Mouse (Mus musculus) cerebellum, adult 11-12 months (tissue): ENCODE data around the gene Mndal.
"Not testable (repeated sequence)": the region's sequence is repeated elsewhere in the genome, so short reads cannot be mapped to it uniquely, and the experiment has no call there.

Experiments used
- DNase-seq: peaks from one replicate; pipeline ENCODE4 v3.0.0; 2022

Mndal gene

GRCm38 (mm10) chr1:173941924-173942779 lies at the start of gene Mndal, which contains the start of gene Ifi203:
Mndal (minus strand) TSS chr1:173942491.
Ifi203 (minus strand) TSS chr1:173942672.
- DNase-seq: not testable (repeated sequence)

GRCm38 (mm10) chr1:173982694-173983305 lies 40.5 kb upstream of the Mndal start, which contains the start of gene Ifi202b:
Ifi202b (minus strand) TSS chr1:173982744.
- not testable (repeated sequence) for DNase-seq

DNA sequence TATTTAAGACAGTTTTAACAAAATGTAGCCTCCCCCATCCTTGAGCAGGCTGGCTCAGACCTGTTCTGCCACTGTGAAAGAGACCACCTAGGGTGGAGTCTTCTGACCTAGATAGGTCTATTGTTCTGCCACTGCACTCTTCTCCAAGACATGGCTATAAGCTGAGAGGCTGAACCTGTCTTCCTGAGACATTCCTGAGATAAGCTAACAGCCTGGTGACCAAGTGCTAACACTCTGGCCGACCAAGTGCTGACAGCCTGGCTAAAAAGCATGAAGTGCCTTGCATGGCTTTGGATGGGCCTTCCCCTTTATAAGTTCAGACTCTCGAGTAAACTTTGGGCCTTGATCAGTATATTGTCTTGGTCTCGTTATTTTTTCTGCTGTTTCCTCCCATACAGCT lies 38.7 kb upstream of the Mndal start:
- DNase-seq: not testable (repeated sequence)

DNA sequence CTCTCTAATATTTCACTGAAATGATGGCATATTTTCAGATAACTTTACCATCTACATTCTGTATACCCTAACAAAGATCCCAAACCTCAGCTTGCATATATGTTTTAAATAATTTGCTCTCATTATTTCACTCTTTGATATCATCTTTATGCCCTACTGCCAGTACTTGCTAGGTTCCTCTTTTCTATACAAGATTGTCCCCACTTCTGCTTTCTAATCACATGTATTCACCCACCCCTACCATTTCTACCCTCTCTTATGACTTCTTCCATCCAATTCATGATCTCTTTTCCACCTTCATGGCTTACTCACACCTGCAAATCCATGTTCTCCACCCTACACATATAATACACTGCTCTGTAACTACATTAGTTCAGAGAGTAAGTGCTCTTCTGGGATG lies 35.3 kb upstream of the Mndal start:
- DNase-seq: no peak

GRCm38 (mm10) chr1:173973111-173973510 lies 30.8 kb upstream of the Mndal start:
- no peak for DNase-seq

DNA sequence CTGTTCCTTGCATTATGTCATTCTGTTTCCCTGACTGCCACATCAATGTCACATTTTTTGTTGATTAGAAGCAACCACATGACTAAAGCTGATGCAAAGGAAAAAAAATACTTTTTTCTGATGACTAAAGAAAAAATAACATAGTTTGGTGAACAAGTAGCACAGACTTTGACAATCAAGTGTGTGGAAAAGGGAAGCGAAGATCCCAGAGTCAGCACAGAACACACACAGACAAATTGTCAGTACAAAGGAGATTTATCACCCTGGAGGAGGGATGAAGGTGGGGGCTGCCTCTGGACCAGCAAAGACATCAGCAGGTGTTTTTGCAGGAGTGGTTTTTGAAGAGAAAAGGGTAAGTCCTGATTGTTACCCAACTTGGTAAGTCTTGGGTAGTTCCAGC lies 19.2 kb upstream of the Mndal start:
- DNase-seq: not testable (repeated sequence)

DNA sequence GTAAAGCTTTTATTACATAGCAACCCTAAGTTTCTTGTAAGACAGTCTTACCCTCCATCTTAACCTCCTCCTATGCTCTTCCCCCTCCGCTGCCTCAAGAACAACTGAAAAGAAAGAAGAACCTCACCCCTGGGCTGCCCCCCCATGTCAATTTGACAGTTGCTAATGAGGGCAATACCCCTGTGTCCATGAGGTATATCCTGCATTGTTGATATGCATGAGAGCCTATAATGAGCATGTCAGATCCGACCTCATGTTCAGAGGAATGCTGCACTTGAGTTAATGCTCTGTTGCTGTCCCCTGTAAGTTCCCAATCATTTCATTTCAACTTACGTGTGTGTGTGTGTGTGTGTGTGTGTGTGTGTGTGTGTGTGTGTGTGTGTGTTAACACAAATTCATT lies 17.7 kb upstream of the Mndal start:
- DNase-seq: not testable (repeated sequence)

GRCm38 (mm10) chr1:173955839-173956527 lies 13.7 kb upstream of the Mndal start:
- not testable (repeated sequence) for DNase-seq

DNA sequence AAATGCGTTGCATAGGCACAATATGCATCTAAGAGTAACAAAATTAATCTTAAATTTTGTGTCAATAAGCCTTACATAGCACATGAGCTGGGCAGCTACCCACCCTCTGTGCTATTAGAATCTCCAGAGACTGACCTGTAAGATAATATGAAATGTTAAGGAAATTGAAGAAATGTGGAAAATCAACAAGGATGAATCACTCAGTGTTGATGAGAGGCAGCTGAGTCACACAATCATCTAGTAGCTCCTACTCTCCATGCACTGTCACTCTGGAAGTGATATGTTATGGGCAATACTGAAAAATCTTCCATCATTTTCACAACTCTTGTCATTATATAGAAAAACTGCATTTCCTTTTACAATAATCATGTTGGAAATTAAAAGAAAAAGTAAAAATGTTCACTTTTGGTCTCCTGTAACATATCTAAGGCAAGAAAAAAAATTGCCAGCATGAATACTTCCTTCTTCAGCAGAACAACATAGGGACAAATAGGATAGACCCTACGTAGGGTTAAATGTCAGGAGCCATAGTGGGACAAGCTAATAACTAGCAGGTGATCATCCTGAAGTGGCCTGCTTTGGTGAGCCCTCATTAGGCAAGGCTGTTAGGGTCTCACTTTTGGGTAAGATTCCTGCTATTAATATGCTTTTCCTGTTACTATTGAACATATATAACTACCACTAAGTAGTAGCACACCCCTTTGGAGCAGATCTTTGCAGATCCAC lies 12.9 kb upstream of the Mndal start:
- DNase-seq: no peak

- DNase-seq: no peak
Observed at GRCm38 (mm10) chr1:173953563-173953962, 11.3 kb upstream of the Mndal start.

- not testable (repeated sequence) for DNase-seq
Observed at GRCm38 (mm10) chr1:173949044-173949443, 6.8 kb upstream of the Mndal start.

DNA sequence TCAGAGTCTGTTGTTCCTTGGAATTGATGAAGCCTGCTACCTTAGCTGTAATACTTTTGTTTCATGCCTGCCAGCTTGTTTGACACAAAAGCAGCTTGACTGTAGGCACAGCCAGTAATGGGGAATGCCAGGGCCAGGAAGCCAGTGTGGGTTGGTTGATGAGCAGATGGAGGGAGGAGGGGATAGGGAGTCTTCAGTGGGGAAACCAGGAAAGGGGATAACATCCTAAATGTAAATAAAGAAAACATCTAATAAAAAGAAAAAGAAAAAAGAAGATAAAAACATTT lies 432 bp upstream of the Mndal start:
- not testable (repeated sequence) for DNase-seq

DNA sequence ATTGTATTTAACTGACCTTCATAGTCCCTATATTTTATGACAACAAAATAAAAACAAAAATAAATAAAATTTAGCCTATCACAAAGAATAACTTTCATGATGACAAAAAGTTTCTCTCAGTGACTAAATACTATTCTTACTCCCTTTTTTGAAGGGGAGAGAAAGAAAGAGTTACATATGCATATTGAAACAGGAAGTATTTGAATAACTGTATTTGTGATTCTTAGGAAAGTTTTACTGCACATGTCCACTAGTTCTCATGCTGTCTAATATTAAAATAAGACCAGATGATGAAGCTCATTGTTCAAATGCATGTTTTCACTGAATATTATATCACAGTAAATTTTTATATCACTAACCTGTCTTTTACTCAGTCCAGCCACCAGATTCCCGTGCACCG lies 769 bp downstream of the Mndal start:
- DNase-seq: not testable (repeated sequence)

DNA sequence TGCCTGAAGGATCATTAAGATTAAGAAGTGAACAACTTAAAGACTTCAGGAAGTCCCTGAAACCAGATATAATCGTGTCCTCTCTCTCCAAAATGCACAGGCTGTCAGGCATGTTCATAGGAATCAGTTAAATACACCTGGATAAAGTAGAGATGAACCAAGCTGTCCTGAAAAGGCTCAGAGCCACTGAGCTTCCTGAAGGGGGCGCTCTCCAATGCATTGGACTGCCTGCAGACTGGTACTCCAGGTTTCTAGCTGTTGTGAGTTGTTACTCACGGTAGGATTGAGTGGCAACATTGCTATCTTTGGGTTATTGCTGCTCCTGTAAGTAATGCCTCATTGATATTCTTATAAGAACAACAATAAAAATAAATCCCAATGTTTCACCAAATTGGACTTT lies 23.0 kb downstream of the Mndal start:
- not testable (repeated sequence) for DNase-seq

GRCm38 (mm10) chr1:173914559-173914958 lies 27.7 kb downstream of the Mndal start:
- DNase-seq: no peak

DNA sequence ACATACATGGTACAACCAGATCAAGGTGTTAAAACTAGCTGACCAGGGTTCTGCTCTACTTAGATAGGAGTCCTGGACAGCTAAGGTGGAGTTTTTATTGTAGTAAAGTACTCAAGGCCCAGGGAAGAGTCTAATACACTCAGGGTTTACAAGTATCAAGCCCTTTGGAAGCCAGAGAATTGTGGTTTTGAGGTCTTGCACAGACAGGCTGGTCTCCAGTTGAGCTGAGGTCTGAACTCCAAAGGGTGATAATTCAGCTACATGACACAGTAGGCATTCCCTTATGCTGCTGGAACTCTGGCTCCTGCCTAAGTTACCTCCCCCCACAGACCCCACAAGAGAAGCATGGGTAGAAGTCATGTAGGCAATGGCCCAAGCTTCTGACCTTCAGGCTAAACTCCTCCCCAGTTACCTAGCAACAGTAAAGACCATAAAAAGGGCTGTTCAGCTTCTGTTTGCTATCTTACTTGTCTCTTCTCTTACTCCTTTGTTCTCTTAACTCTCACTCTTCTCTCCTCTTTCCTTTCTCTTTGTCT lies 29.0 kb downstream of the Mndal start:
- DNase-seq: not testable (repeated sequence)

DNA sequence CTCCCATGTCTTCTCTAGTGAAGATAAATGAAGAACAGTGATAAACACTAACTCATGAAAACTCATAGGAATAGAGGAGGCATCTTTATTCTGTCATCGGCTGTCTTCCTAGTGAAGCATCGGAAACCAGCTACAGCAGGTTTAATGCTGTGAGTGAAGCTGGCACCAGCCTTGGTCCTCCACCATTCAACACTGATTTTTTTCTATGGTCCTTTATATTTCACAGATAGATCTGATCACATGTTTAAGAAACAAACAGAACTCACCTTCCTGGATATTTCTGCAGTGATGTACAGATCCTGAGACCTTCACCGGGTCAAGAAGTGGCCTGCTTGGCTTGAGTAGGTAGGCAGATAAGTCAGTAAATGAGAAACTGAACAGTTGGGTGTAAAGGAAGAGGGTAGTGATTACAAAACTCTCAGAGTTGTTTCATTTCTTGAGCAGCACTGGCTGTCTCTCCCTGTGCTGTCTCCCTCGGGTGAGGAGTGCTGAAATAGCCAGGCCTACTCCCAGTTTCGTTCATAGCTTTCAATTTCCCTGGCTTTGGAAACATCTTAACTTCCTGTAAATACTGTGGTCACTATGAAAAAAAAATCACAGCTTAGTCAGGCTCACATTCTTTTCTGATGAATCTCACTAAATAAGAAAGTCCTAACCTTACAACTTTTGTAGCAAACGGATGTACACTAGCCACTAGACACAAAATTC lies 29.6 kb downstream of the Mndal start, which contains the start of gene Ifi211:
TSS of gene Ifi211 (minus strand) at position 499 of the 708 bp plus-strand sequence.
- not testable (repeated sequence) for DNase-seq

DNA sequence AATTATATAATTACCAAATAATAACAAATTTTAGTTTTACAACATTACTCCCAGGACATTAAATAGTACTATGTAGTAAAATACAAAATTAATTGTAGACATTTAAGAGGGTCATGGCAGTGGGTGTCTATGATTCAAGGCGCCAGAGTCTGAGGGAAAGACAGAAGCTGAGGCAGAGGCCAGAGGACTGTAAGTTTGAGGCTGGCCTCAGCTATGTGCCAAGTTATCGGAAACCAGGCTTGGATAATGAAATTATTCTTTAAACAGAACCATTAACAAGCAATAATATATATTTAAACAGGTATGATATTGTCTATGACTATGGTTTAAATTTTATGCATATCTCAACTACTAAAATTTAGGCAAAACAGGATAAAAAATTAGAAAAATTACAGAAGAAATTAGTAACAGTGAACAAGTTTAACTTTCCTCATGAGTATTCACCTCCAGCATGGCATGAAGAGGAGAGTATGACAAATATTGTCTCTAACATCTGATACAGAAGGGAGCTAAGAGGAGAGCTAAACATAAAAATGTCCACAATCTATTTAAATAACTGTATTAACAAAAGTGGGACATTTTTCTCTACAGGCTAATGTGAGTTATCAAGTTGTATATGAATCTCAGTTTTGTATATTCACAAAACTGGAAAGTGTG lies 30.4 kb downstream of the Mndal start:
- no peak for DNase-seq

- DNase-seq: not testable (repeated sequence)
Observed at GRCm38 (mm10) chr1:173908390-173908789, 33.9 kb downstream of the Mndal start.

DNA sequence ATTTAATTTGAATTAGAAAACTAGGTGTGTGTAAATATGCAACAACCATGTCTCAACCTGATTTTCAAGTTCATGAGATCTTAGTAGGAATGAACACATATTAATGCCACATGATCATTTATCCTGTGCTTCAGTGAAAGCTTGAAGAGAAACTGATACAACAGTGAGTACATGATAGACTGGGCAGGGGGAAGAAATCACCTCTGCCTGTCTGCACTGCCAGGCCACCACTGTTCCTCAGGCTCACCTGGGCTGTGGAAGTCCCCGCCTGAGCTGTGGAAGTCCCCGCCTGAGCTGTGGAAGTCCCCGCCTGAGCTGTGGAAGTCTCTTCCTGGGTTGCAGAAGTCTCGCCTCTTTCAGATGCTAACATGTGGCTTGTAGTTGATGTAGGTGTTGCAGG lies 36.4 kb downstream of the Mndal start:
- not testable (repeated sequence) for DNase-seq

GRCm38 (mm10) chr1:173889741-173890140 lies 52.5 kb downstream of the Mndal start:
- not testable (repeated sequence) for DNase-seq
